Mouse (Mus musculus): ENCODE data around the gene Nampt. TPM values are rescaled to one million over a fixed set of nuclear protein-coding genes. Genes with fewer than 3 reads are reported as not detected.

Gene Nampt
- polyA plus RNA-seq (2021; fragmentation: Nextera tagmentation), result 11.0 and 12.2 TPM in 2 replicates
- long read RNA-seq, experiment 1, full-length matches to known transcripts, result 23 of 40 reads
- long read RNA-seq, experiment 1, partial matches to known transcripts, result 5 of 40 reads
- long read RNA-seq, experiment 1, other reads (novel, unspliced or antisense), result 12 of 40 reads
- long read RNA-seq, experiment 2, full-length matches to known transcripts, result 141 of 197 reads
- long read RNA-seq, experiment 2, partial matches to known transcripts, result 9 of 197 reads
- long read RNA-seq, experiment 2, other reads (novel, unspliced or antisense), result 47 of 197 reads

GRCm38 (mm10) chr12:32819416-32819815, at the start of gene Nampt:
Gene Nampt (plus strand): TSS chr12:32819545.

Other genes with a start within 250 kb of the Nampt start
- 80.9 and 84.6 TPM in 2 replicates for gene Sypl, start 134.3 kb downstream of the Nampt start, polyA plus RNA-seq (2021; fragmentation: Nextera tagmentation)